Mouse (Mus musculus) heart, adult 2 months (tissue): ENCODE data around the gene Olfr1136.

Experiments
- CTCF ChIP-seq: fragments of 200-600 bp; IDR thresholded peaks from 2 replicates; pipeline ENCODE4 v1.8.1; 2022; ENCODE audit warnings: antibody characterized with exemption, mild to moderate bottlenecking, moderate library complexity
- POLR2A ChIP-seq: fragments of 200-500 bp; IDR thresholded peaks from 2 replicates; pipeline ENCODE4 v1.6.1; 2011; ENCODE audit warnings: mild to moderate bottlenecking, low read depth, low read length, control low read depth; ENCODE audit not compliant: insufficient read depth

GRCm38 (mm10) chr2:87713079-87713478, 19.3 kb upstream of the Olfr1136 start, which contains the start of gene Olfr1137:
- TF ChIP-seq CTCF (no peak), POLR2A (no peak)
